Mouse (Mus musculus) hindbrain, embryonic 12.5 days (tissue): ENCODE measurements at regions not wholly inside any gene's neighbourhood (a gene's known extent, or its start where the extent isn't known, plus 50 kb on each side); places are given as distances from the start of the nearest gene placed in this dataset.

ENCODE experiments used
- ATAC-seq: fragments of 200-750 bp; cut with Nextera tagmentation; 2 replicates; pipeline ENCODE4 v1.8.0; 2017; ENCODE audit warnings: moderate TSS enrichment; ENCODE audit not compliant: low FRiP score
- H3K27ac ChIP-seq: fragments of 300-500 bp; sonication (generic); 2 replicates; pipeline ENCODE4 v1.5.1; 2016; ENCODE audit warnings: mild to moderate bottlenecking
- H3K27me3 ChIP-seq: fragments of 300-500 bp; sonication (generic); 2 replicates; pipeline ENCODE4 v1.6.1; 2016; ENCODE audit warnings: mild to moderate bottlenecking
- H3K36me3 ChIP-seq: fragments of 300-500 bp; sonication (generic); 2 replicates; pipeline ENCODE4 v1.6.1; 2016; ENCODE audit warnings: mild to moderate bottlenecking
- H3K4me1 ChIP-seq: fragments of 300-500 bp; sonication (generic); 2 replicates; pipeline ENCODE4 v1.6.1; 2016
- H3K4me2 ChIP-seq: fragments of 300-500 bp; sonication (generic); replicated peaks from 2 replicates; pipeline ENCODE4 v1.6.1; 2016; ENCODE audit warnings: mild to moderate bottlenecking
- H3K4me3 ChIP-seq: fragments of 300-500 bp; sonication (generic); 2 replicates; pipeline ENCODE4 v1.5.1; 2016; ENCODE audit warnings: mild to moderate bottlenecking
- H3K9ac ChIP-seq: fragments of 300-500 bp; sonication (generic); 2 replicates; pipeline ENCODE4 v1.6.1; 2016; ENCODE audit warnings: mild to moderate bottlenecking, moderate library complexity
- H3K9me3 ChIP-seq: fragments of 300-500 bp; sonication (generic); replicated peaks from 2 replicates; pipeline ENCODE4 v1.6.1; 2016; ENCODE audit warnings: mild to moderate bottlenecking
- WGBS: fragments of 180-500 bp; shearing (Covaris S2); methylation state at CpG from one replicate; pipeline ENCODE4 v1.1.7; 2016; 5-methylcytosine and 5-hydroxymethylcytosine counted together

GRCm38 (mm10) chr16:76524921-76525320 is 151.3 kb upstream of the Nrip1 start:
- no peaks in the 10 kb centered on the region for H3K36me3 ChIP-seq
- H3K27ac ChIP-seq, result no peak overlapping the region
- H3K4me2 ChIP-seq, result no peak overlapping the region
- no peaks in the 10 kb centered on the region for H3K9me3 ChIP-seq
- no peak overlapping the region for H3K4me3 ChIP-seq
- no peaks in the 10 kb centered on the region for H3K4me1 ChIP-seq
- no peak for ATAC-seq
- no peaks in the 10 kb centered on the region for H3K27me3 ChIP-seq
- 82% methylated on average over 4 of the region's 4 CpGs for WGBS
- no peak overlapping the region for H3K9ac ChIP-seq

DNA sequence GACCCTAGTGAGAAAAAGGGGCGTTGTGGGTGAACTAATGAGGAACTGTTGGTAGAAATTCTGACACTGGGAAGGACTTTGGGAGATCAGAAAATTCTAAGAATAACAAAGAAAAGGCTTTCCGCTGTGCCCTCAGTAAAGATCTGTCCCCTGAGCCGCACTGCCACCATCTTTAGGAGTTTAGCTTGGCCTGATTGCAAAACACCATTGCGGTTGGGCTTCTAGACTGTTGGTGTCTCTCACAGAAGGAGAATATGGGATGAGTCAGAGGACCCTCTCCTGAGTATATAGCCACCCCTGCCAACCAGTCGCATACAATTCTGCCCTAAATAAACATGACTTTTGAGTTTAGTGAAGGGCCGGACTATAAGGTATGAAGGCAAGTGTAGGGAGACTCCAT is 147.5 kb upstream of the Nrip1 start:
- WGBS, result 96% methylated on average over 6 of the region's 6 CpGs
- Histone ChIP-seq H3K9me3 (no peaks in the 10 kb centered on the region), H3K4me1 (no peaks in the 10 kb centered on the region), H3K27me3 (no peaks in the 10 kb centered on the region), H3K36me3 (no peaks in the 10 kb centered on the region), H3K27ac (no peak overlapping the region), H3K4me2 (no peak overlapping the region), H3K4me3 (no peak overlapping the region), H3K9ac (no peak overlapping the region)
- no peak for ATAC-seq

DNA sequence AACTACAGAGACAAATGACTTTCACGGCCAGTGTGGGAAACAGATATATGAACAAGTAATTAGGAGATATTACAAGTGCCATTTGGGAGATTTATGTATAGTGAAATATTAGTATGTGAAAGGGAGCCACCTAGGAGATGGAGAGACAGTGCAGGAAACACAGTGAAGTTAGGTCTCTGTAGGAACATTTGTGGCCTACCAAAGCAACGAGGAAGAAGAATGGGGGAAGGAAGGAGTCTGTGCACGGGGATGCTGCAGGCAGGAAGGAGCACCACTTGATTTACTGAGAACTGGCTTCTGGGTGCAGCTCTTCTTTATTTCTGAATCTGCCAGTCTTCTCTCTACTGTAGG is 147.0 kb upstream of the Nrip1 start:
- no peak for ATAC-seq
- no peaks in the 10 kb centered on the region for H3K4me1 ChIP-seq
- H3K36me3 ChIP-seq, result no peaks in the 10 kb centered on the region
- no peaks in the 10 kb centered on the region for H3K9me3 ChIP-seq
- WGBS, result 72% methylated on average over 3 of the region's 3 CpGs
- H3K27me3 ChIP-seq, result no peaks in the 10 kb centered on the region
- no peak overlapping the region for H3K4me3 ChIP-seq
- H3K27ac ChIP-seq, result no peak overlapping the region
- H3K9ac ChIP-seq, result no peak overlapping the region
- H3K4me2 ChIP-seq, result no peak overlapping the region

DNA sequence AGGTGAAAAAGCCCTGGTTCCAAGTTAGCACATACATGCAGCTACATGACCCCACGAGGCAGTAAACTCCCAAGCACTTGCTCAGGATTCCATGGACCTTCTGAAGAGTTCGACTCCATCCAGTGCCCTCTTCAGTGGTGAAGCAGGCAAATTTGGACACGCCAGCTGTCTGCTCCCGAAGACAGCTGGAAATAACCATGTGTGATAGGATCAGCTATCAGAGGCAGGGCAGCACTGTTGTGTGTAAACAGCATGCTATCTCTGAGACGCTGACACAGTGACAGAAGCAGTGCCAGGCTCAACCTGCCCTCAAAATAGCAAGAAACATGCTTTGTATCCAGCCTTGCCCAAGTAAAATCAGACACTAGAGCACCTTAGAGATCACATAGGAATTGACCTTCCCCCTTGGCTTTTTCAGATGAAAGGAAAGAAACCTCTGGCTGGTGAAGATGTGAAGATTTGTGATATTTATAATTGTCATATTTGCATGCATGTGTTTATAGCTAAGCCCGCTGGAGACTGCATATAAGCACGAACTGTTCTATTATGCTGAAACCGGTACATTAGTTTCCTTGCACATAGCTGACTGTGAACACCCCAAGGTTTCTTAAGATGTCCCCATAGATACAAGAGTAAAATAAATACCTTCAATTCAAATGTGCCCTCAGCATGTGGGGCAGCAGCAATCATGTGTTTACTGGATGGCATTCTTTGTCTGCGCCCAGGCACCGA is 146.4 kb upstream of the Nrip1 start:
- Histone ChIP-seq H3K4me3 (no peak overlapping the region), H3K9ac (no peak overlapping the region), H3K27ac (peak overlapping the region; percentile 17; the same call in 1 of the 2 replicates), H3K27me3 (no peaks in the 10 kb centered on the region), H3K9me3 (no peaks in the 10 kb centered on the region), H3K4me2 (no peak overlapping the region), H3K36me3 (no peaks in the 10 kb centered on the region), H3K4me1 (no peaks in the 10 kb centered on the region)
- 84% methylated on average over 10 of the region's 10 CpGs for WGBS
- no peak for ATAC-seq

- Histone ChIP-seq H3K9ac (no peak overlapping the region), H3K4me3 (no peak overlapping the region), H3K4me1 (no peaks in the 10 kb centered on the region), H3K36me3 (no peaks in the 10 kb centered on the region), H3K9me3 (no peaks in the 10 kb centered on the region), H3K4me2 (no peak overlapping the region), H3K27ac (no peak overlapping the region), H3K27me3 (no peaks in the 10 kb centered on the region)
- ATAC-seq, result no peak
- 55% methylated on average over 8 of the region's 8 CpGs for WGBS
Measured at GRCm38 (mm10) chr16:76510861-76511260, 137.2 kb upstream of the Nrip1 start.

- H3K27me3 ChIP-seq, result no peaks in the 10 kb centered on the region
- no peaks in the 10 kb centered on the region for H3K36me3 ChIP-seq
- 91% methylated on average over 6 of the region's 6 CpGs for WGBS
- no peaks in the 10 kb centered on the region for H3K9me3 ChIP-seq
- no peak for ATAC-seq
- no peaks in the 10 kb centered on the region for H3K4me1 ChIP-seq
- H3K4me2 ChIP-seq, result no peak overlapping the region
- no peak overlapping the region for H3K4me3 ChIP-seq
- no peak overlapping the region for H3K27ac ChIP-seq
- no peak overlapping the region for H3K9ac ChIP-seq
Measured at GRCm38 (mm10) chr16:76509109-76509650, 135.6 kb upstream of the Nrip1 start.

DNA sequence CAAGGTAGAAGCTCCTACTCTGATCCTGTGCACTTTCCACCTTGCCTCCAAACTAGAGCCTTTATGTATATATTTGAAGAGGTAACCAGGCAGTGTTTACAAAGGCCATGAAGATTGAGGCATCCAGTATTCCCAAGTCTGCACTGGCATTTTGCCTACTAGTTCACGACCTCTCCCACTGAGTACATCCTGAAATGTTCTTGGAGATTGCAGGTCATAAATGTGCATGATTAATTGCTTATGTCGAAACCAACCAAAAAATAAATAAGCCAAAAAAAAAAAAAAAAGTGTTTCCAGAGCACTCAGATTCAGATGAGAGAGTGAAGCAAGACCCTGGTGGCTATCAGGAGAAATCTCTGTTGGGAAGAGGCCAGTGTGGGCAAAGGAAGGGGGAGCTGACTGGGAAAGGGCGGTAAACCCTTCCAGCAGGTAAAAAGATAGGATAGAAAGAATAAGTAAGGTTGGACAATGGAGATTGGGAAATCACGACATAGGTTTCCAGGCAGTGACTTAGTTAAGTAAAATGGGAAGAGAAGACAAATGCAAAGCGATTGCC is 133.6 kb upstream of the Nrip1 start:
- no peaks in the 10 kb centered on the region for H3K9me3 ChIP-seq
- H3K27me3 ChIP-seq, result no peaks in the 10 kb centered on the region
- no peak overlapping the region for H3K4me3 ChIP-seq
- 85% methylated on average over 5 of the region's 5 CpGs for WGBS
- H3K9ac ChIP-seq, result no peak overlapping the region
- no peak for ATAC-seq
- H3K4me2 ChIP-seq, result no peak overlapping the region
- no peaks in the 10 kb centered on the region for H3K36me3 ChIP-seq
- H3K4me1 ChIP-seq, result no peaks in the 10 kb centered on the region
- H3K27ac ChIP-seq, result no peak overlapping the region

- 76% methylated on average over 4 of the region's 4 CpGs for WGBS
- no peak overlapping the region for H3K27ac ChIP-seq
- H3K9me3 ChIP-seq, result no peaks in the 10 kb centered on the region
- no peak overlapping the region for H3K4me2 ChIP-seq
- no peak overlapping the region for H3K9ac ChIP-seq
- ATAC-seq, result no peak
- no peaks in the 10 kb centered on the region for H3K36me3 ChIP-seq
- no peaks in the 10 kb centered on the region for H3K4me1 ChIP-seq
- H3K27me3 ChIP-seq, result no peaks in the 10 kb centered on the region
- no peak overlapping the region for H3K4me3 ChIP-seq
Measured at GRCm38 (mm10) chr16:76506240-76506639, 132.6 kb upstream of the Nrip1 start.

- H3K4me3 ChIP-seq, result no peak overlapping the region
- no peak overlapping the region for H3K4me2 ChIP-seq
- no peak for ATAC-seq
- H3K27me3 ChIP-seq, result no peaks in the 10 kb centered on the region
- H3K36me3 ChIP-seq, result no peaks in the 10 kb centered on the region
- no peaks in the 10 kb centered on the region for H3K9me3 ChIP-seq
- 77% methylated on average over 8 of the region's 8 CpGs for WGBS
- H3K27ac ChIP-seq, result no peak overlapping the region
- H3K4me1 ChIP-seq, result no peaks in the 10 kb centered on the region
- H3K9ac ChIP-seq, result no peak overlapping the region
Measured at GRCm38 (mm10) chr16:76499686-76500400, 126.2 kb upstream of the Nrip1 start.

DNA sequence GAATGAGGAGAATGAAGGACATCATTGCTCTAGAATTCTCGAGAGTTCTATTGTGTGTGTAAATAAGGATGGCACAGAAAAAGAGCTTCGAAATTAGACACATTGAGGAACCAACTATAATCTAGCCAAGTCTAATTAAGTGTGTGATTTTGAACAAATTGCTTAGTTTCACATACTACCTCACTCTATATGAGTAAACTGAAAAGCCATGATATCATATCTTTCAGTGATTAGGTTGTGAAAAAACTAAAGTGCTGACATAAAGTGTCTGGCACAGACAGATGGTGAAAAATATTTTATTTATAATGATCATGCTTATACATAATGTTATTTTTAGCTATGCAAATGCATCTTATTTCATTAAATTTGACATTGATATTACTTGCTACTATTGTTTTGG is 124.6 kb upstream of the Nrip1 start:
- 78% methylated on average over 2 of the region's 2 CpGs for WGBS
- H3K9me3 ChIP-seq, result no peaks in the 10 kb centered on the region
- no peaks in the 10 kb centered on the region for H3K4me1 ChIP-seq
- H3K4me3 ChIP-seq, result no peak overlapping the region
- no peak overlapping the region for H3K9ac ChIP-seq
- H3K27me3 ChIP-seq, result no peaks in the 10 kb centered on the region
- H3K36me3 ChIP-seq, result no peaks in the 10 kb centered on the region
- H3K27ac ChIP-seq, result no peak overlapping the region
- ATAC-seq, result no peak
- H3K4me2 ChIP-seq, result no peak overlapping the region

DNA sequence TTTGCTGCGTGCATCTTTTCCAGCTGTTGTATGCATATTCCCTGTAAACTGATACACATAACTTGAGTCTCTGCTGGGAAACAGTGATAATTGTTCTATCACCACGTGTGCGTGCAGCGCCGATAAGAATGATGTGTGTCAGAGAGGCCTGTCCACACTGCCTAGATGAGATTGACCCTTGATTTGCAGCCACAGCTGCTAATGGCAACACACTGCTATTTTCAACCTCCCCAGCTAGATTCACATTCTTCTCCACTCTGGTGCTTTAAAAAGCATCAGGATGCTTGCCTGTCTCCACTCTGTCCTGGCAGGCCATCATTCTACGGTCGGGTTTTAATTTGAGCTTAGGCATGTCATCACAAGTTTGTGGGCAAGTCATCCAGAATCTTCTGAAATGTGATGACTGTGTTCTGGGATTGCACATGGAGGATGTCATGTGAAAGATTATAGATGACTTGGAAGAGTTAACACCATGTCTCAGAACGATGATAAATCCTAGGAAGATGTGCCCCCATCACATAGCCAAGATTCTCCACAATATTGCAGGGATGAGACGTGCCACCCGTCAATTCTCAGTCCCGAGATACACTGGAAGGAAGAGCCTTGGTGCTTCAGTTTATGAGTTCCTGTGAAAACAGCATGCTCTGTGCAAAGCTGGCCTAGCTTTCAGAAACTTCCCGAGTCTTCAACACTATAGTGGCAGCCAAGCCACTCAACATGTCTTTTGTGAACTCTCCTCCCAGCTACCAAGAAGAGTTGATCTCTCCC is 123.6 kb upstream of the Nrip1 start:
- H3K9ac ChIP-seq, result no peak overlapping the region
- H3K36me3 ChIP-seq, result no peaks in the 10 kb centered on the region
- WGBS, result 90% methylated on average over 12 of the region's 12 CpGs
- H3K4me2 ChIP-seq, result no peak overlapping the region
- H3K4me3 ChIP-seq, result no peak overlapping the region
- H3K9me3 ChIP-seq, result no peaks in the 10 kb centered on the region
- H3K27ac ChIP-seq, result no peak overlapping the region
- no peak for ATAC-seq
- H3K4me1 ChIP-seq, result no peaks in the 10 kb centered on the region
- H3K27me3 ChIP-seq, result no peaks in the 10 kb centered on the region

DNA sequence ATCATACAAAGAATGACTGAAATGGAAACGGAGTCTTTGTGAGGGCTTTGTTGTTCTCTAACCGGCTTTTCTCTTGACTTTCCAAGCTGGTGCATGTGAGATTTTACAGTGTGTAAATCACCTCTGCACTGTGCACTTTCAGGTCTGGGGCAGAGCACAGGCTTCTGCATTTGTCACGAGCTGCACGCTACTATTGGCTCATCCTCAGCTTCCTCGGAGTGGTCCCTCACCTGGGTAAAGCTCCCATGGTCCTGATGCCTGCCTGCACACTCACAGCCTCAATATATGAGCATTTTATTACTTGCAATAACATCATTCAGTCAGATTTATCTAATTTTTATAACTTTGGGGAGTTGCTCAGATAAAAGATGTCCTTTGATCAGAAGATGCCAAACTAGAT is 109.8 kb upstream of the Nrip1 start:
- Histone ChIP-seq H3K27ac (no peak overlapping the region), H3K4me2 (no peak overlapping the region), H3K27me3 (no peaks in the 10 kb centered on the region), H3K9me3 (no peaks in the 10 kb centered on the region), H3K4me1 (no peaks in the 10 kb centered on the region), H3K36me3 (no peaks in the 10 kb centered on the region), H3K9ac (no peak overlapping the region), H3K4me3 (no peak overlapping the region)
- WGBS, result 85% methylated on average over 5 of the region's 5 CpGs
- no peak for ATAC-seq
